Mouse (Mus musculus) layer of hippocampus, adult 11-12 months (tissue): Measurements from ENCODE around the gene Gm20604.
A peak's percentile ranks its signal among the peaks of the same experiment; 100 is the strongest.

ENCODE experiments used
- DNase-seq: peaks from one replicate; pipeline ENCODE4 v3.0.0; 2022; ENCODE audit warnings: low spot score

Gene Gm20604

DNA sequence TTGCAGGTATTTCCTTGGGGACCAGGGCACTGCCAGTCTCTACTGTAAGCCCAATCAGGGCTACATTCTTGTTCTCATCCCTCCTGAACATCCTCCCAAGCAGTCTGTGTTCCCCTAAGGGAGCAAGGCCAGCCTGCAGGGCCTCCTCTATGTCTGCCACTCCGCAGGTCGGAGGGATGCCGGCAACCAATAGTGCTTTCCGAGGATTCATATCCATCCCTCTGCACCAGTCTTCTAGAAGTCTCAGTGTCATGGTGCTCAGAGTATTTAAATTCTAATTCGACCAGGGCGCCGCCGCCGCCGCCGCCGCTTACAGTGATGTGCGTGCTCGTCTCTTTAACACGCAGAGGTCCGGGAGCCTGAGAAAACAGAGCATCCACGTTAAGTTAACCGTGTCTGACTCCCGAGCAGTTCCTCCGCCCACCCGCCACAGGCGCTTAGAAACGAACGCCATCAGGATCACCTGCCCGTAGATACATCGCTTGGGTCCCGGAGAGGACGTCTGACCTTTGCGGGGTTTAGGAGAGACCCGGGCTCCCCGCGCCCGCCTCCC lies 15.4 kb downstream of the Gm20604 start:
- no peak for DNase-seq

DNA sequence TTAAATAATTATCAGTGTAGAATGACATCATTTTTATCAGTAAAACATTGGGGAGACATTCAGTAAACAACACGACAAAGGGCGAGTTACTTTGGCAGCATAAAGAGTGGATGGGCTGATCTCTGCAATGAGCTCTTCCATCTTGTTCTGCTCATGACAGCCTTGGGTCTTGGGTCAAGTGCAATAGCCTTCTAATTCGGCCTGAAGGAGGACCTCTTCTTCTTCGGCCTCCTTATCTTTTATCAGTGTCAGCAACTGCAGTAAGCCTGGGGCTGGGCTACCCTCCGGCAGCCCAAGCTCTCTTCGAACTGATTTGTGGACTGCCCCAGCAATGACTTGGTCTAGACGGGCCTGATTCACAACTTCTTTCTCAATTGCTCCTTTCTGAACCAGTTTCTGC lies 16.4 kb downstream of the Gm20604 start:
- DNase-seq = no peak

DNA sequence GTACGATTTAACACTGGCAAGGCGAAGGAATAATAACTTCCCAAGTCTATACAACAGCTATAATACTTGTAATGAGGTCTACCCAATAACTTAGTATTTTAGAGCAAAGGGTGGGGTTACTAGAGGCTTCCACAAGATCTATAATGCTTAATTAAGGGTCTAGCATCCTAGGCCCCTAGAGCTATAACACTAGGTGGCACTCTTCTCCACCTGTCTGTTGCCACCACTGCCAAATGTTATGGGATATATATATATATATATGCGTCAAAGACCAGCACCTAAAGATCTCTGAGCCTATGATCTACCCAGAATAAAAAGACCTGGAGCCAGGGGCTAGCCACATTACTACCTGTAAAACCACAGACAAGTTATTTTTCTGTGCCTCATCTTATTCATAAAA lies 18.2 kb downstream of the Gm20604 start:
- no peak for DNase-seq

DNA sequence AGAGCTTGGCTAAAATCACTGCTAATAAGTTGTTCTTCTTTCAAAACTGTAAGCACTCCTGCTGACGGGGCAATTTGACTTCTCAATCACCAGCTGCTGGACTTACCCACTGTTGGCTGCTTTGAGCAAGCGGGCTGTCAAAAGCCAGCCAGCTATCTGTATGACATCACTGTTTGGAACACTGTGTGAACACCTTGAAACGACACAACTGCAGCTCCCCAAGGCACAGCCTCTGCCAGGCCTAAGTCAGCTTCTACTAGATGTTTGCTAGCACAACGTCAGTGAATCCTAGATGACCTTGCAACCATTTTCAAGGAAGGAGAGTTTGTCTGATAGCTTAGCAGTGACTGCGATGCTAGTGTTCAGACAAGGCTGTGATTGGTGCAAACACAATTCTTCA lies 19.4 kb downstream of the Gm20604 start:
- no peak for DNase-seq

DNA sequence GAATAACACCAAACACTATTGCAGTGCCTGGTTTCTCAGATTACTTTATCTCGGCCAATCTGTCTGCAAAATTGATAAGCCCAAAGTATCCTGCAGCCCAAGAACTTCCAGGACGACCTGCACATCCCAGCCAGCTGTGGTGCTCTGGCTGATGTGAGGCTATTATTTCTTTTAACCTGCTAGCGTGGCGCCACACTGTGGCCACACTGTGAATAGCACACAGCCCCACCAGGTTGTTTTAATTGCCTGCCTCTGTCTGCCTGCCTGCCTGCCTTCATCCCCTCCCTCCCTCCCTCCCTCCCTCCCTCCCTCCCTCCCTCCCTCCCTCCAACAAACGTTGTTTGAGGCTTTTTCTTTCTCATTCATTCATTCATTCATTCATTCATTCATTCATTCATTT lies 25.1 kb downstream of the Gm20604 start:
- peak; percentile 47 for DNase-seq

DNA sequence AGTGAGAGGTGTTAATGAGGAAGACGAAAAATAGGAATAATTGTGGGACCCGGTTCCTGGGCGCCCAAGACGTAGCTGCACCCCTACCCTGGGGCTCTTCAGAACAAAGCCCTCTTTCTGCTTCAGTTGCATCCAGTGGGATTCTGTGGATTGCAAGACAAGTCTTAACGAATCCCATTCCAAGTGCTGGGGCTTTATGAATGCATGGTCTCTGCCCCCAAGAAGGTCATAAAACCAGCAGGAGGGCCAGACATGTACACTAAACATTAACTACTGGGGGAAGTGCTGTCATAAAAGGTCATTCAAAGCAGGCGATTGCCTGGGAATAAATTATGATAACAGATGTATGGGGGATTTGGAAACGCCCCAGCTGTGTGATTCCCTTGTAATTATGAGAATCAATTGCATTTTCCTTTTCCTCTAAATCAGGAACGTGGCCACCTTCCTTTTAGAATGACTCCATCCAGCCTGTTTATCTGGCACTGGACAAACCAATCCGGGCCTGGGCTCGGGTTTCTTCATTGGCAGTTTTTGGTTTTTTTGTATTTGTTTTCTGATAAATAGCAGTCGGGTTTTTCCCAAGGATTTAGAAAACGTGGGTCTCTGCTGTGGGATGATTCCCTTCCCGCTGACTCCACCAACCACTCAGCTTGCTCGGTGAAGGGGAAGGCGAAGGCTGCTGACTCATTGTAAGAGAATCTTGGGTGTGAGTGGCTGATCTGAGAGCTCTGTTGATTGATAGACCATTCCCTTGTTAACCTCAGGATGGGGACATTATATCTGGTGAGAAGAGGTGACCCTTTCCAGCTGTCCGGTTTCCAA lies 27.5 kb downstream of the Gm20604 start:
- no peak for DNase-seq

DNA sequence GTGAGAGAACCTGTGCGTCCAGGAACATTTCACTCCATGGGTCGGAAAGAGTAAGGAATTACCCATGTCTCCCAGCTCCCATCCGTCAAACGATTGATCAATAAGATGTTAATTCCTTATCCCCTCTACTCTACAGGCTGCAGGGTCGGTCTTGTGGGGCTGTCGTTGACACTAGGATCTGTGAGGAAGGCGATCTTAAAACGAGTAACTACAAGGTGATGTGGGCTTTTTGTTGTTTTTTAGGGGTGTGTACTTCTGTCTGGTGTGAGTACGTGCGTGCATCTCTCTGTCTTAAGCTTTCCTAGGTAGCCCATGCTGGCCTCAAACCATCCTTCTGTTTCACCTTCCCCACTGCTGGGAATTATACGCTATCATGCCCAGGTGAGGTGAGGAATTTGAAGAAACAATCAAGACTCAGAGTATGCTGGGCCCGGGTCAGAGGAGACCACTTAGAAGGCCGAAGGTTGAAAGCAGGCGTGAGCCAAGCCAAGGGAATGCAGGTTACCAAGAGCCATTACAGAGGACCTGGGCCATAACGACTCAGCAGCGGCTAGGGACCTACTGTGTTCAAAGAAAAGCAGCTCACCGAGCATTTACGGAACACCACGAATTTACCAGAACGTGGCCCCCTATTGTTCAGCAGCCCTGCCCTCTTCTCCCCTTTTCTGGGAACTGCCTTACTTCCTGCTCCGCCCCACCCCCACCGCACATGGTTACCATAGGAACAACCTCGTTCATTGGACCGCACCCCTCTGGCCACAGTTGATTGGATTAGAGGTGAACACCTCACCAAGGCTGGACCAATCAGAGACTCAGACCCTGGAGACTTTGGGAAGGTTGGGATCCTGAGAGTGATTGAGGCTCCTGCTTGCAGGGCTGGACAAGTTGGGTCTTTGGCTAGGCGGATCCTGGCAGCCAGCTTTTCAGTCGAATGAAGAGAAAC lies 28.3 kb downstream of the Gm20604 start:
- peak; percentile 80 for DNase-seq

DNA sequence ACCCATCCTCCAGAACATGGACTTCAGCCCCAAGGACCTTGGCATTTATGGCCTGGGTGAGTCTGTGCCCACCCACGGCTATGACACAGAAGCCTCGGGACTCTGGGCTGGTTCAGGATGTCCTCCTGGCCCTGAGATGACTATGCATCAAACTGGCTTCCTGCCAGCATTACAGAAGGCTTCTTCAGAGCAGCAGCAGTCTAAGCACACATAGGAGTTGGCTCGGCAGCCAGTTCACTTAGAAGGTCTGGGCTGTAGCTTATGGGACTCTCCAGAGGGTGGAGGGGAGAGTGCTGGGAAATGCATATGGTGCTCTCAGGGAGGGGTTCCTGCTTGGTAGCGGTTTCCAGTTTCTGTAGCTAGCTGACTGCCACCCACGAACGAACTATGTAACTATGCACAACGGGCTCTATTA lies 32.7 kb downstream of the Gm20604 start:
- DNase-seq = no peak

DNA sequence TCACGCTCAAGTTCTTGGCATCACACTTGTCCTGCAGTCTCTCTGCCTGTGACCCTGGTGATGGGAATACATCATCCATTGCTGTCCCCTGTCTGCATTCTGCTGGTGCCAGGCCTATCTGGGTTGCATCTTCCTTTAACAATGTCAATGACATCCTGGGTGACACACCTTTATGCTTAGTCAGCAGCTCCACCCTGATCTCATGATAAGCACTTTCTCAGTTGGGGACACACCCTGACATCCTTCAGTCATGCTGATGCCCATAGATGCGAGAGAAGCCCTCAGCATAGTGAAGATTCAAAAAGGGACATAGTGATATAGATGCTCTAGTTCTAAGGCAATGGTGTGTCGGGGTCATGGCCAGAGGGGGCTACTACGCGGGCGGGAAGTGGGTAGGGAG lies 33.3 kb downstream of the Gm20604 start:
- no peak for DNase-seq

DNA sequence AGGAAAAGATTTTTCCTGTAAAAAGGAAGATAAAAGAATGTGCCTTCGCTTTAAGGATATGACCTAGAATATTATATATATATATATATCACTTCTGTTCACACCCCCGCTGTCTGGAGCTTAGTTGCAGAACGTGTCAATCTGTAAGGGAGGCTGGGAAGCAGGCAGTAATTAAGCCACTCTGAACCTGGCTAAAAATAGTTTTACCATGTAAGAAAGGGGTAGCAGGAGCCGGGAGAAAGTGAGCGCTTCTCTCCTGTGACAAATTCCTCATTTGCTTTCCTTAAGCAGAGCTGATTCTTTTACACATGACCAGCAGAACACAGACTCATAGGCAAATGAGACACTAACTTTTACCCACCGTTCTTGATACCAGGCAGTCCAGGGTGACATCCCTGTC lies 34.6 kb downstream of the Gm20604 start:
- no peak for DNase-seq

DNA sequence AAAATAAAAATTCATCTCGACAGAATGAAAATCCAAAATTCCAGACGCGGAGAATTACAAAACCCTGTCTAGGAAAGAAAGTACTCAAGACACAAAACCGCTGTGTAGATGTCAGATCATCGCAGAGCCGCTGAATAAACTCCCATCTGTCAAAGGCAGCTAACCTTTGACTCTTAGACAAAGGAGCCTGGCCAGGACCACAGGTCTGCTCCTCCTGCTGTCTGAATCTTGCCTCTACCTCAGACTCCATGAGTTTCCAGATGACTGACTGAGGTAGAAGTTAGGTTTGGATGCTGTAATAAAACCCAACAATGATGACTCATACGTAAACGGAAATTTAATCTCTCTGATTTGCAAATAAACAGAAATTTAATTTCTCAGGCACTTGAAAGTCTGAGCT lies 35.5 kb downstream of the Gm20604 start:
- no peak for DNase-seq

DNA sequence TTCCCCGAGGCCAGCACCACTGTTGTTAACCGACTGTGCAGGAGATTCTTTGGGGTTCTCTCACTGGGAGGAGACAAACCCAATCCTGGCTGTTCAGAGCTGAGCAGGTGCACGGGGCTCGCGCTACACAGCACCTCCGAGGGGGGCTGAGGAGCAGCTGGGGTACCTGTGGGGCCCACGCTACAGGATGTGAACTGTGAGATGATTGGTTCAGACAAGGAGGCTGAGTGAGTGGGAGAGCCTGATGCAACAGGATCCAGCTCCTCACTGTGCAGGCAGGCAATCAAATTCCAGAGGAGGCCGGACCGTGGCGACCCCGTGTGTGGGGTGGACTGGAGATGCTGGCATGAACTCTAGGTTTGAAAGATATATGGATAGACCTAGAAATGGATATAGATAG lies 36.0 kb downstream of the Gm20604 start:
- DNase-seq = no peak

DNA sequence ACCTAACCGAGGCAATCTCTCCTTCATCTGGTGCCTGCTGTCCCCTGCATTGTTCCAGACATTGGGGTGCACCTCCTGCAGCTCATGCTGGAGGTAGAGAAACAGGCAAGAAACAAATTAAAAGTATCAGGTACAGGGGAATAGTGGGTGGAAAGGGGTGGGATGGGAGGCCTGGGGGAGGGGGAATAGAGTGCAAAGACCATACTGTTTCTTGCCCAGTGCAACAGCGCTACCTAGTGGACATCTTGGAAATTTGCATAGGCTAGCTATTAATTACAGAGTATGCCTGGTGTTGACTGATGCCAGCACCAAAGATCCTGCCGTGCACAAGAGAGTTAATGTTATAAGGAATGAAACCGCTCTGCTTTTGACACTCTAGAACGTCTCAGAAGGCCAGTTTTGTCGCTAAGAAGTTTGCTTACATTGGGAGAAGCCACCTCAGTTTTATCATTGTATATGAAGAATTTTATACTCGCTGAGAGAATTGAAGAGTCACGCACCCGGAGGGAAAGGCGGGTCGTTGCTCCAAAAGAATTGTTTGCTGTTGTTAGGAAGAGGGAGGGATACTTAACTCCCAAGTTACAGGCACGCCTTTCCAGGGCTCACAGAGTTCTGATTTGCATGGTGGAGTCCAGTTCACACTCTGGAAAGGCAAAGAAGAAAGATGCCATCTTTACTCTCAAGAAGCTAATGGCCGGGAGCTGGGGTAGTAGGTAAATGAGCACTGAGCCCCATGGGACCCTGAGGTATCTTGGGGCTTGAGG lies 38.7 kb downstream of the Gm20604 start:
- no peak for DNase-seq

DNA sequence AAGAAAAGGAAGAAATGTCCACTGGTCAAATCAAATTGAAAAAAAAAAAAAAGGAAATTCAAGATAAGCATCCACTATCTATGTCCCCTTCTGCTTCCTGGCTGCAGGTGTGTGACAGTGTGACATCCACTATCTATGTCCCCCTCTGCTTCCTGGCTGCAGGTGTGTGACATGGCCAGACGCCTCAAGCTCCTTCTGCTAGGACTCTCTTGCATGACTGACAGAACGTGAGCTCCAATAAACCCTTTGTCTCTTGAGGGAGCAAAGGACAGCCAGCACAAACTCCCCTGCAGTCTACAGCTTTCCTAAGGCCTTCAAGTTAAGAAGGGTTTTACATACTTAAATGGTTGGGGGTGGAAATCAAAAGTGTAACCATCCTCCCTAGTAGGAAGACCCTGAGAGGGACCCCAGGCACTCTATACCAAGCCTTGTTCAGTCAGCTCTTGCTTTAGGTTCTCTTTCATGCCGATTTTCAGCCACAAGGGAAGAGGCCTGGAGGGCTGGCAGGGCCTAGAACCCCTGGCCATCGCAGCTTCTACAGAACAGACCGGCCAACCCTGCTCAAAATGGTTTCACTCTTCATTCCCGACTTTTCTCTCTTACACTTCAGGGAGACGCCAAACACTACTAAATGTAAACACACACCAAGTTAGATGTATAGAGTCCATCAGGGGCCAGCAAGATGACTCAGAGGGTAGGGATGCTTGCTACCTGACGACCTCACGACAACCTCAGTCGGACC lies 43.6 kb downstream of the Gm20604 start:
- DNase-seq = no peak

DNA sequence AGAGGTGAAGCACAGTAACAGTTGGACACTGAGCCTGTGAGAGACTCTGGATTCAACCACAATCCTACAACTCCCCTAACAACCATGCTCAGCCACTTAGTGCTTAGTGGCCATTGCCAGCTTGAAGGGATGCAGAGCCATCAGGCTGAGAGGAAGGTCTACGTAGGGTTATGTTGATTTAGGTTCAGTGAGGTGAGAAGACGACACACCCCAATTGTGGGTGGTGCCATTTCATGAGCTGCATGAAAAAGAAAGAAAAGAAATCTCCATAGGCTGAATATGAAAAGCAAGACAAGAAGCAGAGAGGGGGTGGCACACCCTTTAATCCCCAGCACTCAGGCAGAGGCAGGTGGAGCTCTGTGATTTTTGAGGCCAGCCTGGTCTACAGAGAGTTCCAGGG lies 44.4 kb downstream of the Gm20604 start:
- DNase-seq = no peak

DNA sequence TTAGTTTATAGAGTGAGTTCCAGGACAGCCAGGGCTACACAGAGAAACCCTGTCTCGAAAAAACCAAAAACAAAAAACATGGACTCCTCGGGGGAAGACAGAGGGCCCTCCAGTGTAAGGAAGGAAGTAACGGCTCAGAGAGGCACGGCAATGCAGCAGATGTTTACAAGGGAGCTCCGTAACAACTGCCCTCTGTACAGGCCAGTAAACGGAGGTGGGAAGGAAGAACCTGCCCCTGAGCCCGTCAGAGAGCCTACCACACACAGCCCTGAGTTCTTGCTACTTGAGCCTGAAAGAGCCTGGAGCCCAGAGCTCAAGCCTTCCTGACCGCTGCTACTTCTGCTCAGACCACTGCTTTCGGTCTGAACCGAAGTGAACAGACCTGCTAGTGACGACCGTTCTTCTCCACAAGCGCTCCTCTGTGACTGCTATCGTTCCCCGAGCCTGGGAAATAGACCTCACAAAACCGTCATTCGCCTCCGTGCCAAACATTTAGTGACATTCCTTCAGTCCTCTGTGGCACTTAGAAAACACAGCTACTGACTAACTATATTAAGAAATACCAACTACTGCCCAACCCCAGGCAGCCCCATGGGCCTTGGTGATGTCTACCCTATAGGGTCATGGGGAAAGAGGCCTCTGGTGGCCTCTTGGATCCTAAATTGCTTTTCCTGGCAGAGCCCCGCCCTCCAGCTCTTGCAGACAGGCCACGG lies 45.2 kb downstream of the Gm20604 start:
- DNase-seq = no peak

DNA sequence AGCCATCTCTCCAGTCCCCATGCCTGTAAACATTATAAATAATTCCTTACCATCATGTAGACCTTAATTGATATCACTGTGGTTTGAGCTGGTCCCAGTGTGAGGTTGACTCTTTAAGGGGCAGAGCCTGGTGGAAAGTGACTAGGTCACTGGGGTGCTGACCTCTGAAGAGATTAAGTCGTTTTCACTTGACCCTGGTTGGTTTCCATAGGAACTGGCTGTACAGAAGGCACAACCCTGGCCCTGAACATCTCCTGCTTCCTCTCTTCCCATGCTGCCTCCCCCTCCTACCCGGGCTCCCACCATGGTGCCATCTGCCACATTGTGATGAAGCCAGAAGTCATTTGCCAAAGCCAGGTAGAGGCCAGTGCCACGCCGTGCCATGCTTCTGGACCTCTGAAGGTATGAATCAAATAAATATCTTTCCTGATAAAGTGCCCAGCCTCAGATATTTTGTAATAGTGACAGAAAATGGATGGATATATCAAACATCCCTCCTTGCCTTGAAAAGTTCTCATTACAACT lies 47.6 kb downstream of the Gm20604 start:
- DNase-seq = no peak

DNA sequence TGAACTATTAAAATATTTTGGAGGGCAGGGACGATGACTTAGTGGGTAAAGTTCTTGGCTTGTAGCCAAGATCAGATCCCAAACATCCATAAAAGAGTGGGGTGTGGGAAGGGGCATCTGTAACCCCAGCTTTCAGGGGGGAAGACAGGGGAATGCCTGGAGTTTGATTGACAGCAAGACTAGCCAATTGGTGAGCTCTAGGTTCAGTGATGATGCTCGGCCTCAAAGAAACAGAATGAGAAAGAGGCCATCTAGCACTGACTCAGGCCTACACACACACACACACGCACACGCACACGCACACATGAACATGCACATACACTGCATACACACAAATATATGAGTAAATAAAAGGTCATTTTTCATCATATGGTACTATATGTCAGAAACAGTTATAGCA lies 48.6 kb downstream of the Gm20604 start:
- DNase-seq = no peak

DNA sequence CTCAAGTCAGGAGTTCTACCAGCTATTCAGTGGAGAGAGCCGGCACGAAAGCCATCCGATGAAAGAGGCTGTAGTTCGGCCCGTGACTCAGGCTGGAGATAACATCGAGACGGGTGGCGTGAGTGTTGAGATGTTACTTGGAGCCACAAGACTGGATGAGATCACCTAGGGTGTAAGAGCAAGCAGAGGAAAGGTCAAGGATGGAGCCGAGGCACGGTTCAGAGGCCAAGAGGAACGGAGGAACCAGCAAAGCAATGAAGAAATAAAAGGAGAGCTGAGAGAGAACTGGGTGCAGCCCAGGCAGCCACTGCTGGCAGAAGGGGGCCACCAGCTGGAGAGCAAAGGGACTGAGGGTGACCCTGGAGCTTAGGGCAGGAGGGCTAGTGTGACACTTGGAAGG lies 50.3 kb downstream of the Gm20604 start:
- no peak for DNase-seq

DNA sequence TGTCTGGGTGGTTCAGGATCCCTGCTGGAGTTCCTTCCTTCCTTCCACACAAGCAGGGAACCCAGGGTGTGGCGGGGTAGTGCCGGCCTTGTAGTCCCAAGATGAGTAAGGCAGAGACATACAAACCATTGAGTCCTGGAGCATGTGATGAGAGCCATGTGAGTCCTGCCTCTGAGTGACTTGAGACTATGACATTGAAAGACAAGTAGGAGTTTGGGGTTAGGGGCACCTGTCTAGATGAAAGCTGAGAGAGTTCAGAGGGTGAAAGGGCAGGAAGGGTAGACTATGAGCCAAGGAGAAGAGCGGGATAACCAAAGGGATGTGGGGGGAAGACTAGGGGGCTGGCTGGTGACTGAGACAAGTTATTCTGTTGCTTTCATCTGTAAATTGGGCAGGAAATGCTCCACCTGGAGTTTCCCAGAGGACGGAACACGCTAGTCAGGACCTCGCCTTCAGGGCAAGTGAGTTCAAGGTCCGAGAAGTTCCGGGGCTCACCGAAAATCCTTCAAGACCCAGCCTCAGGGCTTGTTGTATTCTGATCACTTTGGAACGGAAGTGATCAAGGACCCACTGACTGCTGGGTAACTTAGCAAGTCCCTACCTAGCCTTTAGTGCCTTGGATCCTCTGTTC lies 51.5 kb downstream of the Gm20604 start:
- no peak for DNase-seq
